Mouse (Mus musculus): ENCODE data around the gene Csnk1g2.
"Not testable (repeated sequence)": the region's sequence is repeated elsewhere in the genome, so short reads cannot be mapped to it uniquely, and the experiment has no call there.

Gene Csnk1g2

DNA sequence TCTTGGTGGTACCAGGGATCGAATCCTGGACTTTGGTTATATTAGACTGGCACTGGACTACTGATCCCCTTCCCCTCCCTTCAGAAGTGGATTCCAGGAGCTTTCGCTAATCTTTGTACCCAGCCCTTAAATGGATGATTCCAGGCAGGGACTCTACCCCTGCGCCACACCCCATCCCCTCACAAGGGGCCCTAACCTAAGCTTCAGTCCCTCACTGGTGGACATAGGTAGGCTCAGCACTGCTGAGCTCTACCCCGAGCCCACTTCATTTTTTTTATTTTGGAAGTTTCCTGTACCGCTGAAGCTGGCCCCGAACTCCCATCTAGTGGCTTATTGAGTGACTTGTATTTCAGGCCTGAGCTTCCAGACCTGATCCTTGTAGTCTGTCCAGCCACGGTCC, 19.3 kb upstream of the Csnk1g2 start:
- DNase-seq, result no peak

DNA sequence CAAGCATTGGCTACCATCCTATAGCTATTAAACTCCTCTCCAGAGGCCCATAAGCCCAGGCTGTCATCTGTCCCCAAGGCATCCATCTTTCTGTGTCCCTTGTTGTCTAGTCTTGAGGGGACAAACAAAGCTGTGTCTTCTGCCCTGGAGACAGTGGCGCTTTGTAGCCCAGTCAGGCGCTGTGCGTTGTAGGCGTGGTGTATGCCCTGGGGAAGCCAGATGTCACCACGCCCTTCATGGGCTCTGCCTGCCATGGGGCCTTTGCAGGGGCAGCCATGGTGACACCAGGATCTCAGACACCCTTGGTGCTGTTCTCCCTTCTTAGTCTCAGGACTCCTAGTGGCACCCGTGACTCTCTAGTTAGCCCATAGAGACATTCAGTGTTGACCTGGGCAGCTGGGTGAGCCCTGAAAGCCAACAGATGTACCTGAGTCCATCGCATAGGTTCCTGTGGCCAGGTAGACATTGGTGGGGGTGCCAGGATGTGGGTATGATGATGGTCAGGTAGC, 18.6 kb upstream of the Csnk1g2 start:
- no peak for DNase-seq

DNA sequence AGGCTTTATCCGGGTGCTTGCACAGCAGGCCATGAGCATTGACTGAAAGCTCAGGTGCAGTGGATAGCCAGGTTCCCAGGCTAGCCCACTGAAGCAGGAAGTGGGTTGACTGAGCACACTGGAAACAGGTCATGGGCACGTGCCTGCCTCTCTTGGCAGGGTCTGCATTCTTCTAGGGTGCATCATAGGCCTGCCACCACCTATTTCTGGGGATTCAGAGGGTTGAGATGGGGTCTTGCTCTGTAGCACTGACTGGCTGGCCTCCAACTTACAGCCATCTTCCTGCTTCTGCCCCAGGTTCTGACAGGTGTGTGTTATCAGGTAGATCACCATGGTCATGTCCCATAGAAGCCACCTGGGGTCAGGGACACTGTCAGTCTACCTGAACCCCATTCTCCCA, 17.6 kb upstream of the Csnk1g2 start:
- DNase-seq, result no peak

DNA sequence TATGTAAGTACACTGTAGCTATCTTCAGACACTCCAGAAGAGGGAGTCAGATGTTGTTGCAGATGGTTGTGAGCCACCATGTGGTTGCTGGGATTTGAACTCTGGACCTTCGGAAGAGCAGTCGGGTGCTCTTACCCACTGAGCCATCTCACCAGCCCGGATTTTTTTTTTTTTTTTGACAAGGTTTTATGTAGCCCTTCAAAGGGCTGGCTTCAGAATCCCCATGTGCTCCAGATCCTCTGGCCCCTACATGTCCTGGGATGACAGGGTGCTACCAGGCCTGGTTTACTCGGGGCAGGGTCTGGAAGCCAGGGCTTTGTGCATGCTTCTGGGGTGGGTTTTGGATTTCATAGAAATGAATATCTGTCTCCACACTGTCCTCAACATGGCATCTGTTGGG, 16.9 kb upstream of the Csnk1g2 start, which contains the start of gene Gm49322:
Gm49322 (plus strand) TSS at position 301 of the 400 bp plus-strand sequence.
- not testable (repeated sequence) for DNase-seq

DNA sequence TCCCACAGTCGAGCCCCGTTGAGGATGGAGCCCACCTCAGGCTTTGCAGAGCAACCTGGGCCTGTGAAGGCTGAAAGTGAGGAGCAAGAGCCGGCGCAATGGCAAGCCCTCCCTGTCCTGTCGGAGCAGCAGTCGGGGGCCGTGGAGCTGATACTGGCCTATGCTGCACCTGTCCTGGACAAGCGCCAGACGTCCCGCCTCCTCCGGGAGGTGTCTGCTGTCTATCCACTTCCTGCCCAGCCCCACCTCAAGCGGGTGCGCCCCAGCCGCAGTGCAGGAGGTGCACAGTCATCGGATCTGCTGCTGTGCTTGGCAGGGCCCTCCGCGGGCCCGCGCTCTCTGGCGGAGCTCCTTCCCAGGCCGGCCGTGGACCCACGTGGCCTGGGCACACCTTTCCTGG, 16.3 kb upstream of the Csnk1g2 start:
- peak; percentile 70 for DNase-seq

DNA sequence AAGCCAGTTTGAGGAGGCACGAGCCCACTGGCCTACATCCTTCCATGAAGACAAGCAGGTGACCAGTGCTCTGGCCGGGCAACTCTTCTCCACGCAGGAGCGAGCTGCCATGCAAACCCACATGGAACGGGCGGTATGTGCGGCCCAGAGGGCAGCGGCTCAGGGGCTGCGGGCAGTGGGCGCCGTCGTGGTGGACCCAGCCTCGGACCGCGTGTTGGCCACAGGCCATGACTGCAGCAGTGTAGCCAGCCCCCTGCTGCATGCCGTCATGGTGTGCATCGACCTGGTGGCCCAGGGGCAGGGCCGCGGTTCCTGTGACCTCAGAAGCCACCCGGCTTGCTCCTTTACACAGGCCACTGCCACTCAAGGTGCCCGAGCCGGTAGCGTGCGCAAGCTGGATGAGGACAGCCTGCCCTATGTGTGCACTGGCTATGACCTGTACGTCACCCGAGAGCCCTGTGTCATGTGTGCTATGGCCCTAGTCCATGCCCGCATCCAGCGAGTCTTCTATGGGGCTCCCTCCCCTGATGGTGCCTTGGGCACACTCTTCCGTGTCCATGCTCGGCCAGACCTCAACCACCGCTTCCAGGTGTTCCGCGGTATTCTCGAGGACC, 15.8 kb upstream of the Csnk1g2 start:
- DNase-seq, result no peak

DNA sequence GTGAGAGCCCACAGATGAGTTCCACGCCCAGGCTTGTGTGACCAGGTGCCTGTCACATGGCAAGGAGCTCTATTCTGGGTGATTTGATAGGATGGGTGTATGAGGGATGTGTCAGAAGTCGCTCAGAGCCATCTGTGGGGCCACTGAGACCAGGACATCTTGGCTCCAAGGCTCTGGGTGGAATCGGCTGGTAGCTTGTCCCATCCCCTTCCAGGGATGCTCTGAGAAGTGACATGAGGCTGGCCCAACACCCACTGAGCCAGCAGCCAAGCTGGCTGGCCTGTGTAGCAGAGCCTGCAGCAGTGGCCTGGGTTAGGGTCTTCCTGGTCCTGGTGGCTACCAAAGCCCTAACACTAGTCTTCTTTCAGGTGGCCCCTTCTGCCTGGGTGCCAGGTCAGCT, 14.2 kb upstream of the Csnk1g2 start:
- DNase-seq, result no peak

DNA sequence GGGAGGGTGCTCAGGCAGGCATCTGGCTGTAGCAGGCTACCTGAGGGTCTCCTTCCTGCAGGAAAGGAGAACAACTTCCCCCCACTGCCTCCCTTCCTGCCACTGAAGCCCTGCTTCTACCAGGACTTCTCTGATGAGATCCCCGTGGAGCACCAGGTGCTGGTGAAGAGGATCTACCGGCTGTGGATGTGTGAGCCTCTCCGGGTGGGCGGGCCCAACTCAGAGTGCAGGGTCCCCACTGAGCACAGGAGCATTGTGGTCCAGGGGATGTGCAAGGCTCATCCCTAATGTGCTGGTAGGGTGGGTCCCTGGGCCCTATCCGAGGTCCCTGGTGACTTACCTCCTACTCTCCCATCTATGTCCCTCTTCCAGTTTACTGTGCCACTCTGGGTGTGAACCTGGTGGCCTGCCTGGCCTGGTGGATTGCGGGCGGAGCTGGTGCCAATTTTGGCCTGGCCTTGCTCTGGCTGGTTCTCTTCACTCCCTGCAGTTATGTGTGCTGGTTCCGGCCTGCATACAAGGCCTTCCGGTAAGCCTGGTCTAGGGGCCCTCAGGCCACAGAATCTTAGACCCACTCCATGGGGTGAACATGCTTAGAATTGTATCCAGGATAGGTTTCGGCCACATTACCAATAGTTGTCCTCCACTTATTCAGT, 13.2 kb upstream of the Csnk1g2 start:
- no peak for DNase-seq

DNA sequence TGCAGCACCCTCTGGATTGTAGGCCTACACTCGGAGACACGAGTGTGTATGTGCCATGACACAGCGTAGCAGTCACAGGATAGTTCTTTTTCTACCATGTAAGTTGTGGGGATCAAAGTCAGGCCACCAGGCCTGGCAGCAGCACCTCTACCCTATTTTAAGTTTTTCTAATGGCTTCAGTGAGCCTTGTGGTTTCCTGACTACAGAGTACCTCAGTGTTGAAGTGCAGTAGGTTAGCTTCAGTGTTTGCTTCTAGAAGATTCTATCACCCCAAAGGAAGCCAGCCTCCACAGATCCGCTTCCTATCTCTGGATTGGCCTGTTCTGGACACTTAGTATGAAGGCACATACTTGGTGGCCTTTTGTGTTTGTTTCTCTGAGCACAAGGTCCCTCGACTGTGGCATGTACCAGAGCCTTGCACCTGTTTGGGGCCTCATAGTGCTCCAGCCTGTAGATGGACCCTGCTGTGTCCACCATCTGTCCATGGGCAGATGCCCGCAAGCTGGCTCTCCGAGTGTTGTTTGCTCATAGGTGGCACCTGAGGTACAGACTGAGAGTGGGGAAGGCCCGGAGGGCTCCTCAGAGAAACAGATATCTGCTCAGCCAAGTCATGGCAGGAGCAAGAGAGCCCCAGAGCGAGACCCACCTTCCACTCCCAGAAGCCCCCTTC, 12.4 kb upstream of the Csnk1g2 start:
- DNase-seq, result no peak

DNA sequence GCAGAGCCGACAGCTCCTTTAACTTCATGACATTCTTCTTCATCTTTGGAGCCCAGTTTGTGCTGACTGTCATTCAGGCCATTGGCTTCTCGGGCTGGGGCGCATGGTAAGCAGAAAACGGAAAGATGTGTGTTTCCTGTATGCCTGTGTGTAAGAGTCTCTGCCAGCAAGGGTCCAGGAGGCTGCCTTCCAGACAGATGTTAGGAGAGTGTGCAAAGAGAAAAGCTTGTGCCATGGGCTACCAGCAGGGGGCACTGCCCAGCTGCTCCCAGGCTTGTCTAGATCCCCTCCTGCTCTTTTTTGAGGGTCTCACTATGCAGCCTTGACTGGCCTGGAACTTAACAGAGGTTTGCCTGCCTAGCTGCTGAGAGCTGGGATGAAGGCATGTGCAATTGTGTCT, 11.6 kb upstream of the Csnk1g2 start:
- peak; percentile 87 for DNase-seq

DNA sequence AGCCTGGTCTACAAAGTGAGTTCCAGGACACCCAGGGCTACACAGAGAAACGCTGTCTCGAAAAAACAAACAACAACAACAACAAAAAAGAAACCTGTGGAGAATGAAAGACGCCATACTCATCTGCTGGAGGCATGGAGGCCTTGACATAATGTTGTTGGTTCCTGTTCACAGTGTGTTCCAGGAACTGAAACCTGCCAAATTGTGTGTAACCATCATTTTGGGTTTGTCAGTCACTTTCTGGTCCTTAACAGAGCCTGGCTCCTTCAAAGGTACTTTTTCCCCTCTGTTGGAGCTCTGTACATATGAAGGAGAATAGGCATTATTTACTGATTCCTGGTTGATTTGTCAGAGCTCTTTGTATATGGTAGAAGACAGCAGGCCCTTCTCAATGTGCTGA, 10.7 kb upstream of the Csnk1g2 start:
- DNase-seq, result no peak

DNA sequence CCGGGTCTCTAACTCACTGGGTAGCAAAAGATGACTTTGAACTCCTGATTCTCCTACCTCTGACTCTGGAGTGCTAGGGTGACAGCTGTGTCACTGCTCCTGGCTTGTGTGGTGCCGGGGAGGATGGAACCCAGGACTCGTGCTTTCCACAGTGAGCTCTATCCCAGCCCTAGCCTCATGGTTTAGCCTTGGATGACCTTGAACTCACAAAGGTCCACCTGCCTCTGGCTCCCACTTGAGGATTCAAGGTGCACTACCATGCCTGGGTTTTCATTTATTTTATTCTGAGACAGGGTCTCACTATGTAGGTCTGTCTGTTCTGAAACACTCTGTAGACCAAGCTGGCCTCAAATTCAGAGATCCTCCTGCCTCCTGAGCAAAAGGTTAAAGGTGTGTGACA, 8.8 kb upstream of the Csnk1g2 start:
- no peak for DNase-seq

DNA sequence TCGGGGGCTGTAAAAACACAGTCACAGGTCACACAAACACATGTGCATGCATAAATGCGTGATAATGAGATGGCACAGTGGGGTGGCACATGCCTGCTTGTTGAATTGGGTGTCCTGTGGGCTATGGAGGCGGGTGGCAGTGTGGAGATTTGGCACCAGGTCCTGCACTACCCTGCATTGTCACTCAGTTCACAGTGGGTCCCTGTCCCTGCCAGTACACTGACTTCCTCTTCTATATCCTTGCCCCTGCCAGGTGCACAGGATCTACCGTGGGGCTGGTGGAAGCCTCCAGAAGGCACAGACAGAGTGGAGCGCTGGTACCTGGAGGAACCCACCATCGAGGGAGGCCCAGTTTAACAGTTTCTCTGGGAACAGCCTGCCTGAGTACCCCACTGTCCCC, 8.3 kb upstream of the Csnk1g2 start:
- peak; percentile 52 for DNase-seq

DNA sequence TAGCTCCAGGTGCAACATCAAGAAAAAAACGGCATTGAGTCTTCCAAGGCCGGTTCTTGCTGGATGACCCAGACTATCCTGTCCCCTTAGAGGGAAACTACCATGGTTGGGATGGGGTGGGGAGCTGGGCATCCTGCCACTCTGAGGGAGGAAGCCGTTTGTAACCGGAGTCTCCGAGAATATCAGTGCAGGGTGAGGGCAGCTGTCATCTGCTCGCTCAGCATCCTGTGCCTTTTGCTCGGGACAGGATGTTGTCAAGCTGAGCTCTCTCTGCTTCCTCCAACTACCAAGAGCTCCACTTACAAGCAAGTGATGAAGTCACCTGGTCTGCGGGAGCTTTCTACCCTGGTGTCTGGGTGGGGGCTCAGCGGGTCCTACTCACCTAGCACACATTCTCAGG, 4.5 kb upstream of the Csnk1g2 start:
- DNase-seq, result peak; percentile 80

DNA sequence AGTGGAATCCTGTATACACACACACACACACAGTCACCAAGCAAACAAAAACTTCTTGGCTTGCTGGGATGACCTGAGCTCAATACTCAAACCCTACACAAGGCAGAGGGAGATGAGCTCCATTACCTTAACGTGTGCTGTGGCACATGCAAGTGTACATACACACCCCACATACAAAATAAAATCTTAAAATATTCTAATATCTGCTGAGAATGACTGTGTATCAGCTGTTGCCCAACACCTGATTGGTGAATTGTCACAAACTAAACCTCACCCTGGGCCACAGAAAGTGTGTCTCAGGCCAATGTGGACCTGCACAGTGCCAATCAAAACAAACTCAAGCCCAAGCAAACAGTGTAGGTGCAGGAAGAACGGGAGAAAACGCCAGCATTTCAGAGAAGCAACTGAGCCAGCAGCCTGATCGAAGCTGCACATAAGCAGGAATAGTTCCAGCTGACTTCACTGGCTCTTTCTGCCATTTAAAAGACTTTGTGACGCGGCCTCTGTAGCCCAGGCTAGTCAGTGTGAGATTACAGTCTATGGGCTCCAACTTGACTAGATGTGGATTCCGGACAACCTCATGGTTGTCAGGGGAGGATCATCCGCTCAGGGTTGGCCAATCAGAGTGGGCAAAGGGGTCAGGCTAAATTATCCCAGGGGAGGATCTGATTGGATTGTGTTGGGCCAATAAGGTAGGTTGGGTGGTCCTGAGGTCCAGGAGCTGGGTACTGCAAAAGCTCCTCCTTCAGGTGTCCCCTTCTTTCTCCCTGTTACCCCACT, 3.0 kb upstream of the Csnk1g2 start:
- no peak for DNase-seq

DNA sequence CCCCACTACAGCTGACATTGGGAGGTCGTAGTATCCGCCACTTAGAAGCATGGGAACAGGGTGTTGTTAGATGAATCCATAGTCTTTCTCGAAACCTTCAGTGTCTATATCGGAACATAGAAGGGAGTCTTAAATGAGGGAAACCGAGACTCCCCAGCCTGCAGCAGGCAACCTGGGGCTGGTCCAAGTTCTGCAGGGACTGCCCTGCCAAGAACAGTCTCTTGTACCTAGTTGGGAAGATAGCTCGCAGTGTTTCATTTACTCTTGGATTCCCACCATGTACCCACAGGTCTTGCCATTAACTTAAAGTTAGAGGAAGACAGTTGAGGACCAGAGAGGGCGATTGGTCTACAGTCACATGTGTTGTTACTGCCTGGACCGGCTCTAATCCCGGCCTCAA, 2.3 kb upstream of the Csnk1g2 start:
- no peak for DNase-seq

DNA sequence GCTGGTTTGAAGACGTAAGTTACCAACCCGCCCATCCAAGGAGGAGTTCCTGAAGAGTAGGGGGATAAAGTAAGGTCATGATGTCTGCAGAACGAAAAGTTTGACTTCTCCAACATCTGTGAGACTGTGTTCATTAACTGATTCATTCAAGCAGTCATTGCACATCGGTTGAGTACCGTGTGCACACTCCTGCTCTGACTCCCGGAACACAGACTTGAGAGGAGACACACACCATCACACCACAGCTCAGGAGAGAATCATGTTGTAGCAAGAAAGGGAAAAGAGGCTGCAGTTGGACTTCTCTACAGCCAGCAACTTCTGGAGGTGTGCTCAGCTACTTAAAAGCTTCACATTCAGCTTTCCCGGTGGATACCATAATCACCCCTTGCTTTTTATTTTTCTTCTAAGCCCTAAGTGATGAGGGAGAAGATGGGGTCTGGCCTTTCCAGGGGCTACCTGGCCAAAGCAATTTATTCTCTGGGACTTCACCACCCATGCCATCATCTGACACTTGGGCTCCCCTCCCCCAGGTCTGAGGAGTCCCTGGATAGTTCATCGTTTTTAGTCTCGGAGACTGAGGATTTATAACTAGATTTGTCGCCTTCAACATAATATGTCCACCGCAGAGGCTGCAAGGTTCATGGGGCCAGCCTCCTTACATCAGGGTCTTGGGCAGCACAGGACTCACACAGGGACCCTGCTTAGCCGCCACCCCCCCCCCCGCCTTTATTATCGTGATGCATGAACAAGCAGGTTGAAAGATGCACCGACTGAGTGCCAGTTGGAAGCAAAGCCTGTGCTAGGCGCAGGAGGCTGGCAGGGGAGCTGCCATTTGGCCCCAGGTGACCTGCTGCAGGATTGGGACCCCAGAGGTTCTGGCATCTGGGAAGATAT, 1.6 kb upstream of the Csnk1g2 start:
- DNase-seq, result peak; percentile 26

DNA sequence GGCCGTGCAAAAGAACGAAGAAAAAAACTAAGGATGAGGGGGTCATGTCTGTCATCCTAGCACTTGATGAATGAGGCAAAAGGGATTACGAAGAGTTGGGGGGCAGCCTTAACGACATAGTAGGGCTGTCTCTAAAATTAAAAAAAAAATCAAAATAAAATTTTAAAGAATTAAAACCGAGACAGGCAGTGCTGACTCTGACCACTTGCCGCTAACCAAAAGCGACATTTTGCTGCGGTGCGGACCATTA, 1.0 kb upstream of the Csnk1g2 start:
- no peak for DNase-seq

DNA sequence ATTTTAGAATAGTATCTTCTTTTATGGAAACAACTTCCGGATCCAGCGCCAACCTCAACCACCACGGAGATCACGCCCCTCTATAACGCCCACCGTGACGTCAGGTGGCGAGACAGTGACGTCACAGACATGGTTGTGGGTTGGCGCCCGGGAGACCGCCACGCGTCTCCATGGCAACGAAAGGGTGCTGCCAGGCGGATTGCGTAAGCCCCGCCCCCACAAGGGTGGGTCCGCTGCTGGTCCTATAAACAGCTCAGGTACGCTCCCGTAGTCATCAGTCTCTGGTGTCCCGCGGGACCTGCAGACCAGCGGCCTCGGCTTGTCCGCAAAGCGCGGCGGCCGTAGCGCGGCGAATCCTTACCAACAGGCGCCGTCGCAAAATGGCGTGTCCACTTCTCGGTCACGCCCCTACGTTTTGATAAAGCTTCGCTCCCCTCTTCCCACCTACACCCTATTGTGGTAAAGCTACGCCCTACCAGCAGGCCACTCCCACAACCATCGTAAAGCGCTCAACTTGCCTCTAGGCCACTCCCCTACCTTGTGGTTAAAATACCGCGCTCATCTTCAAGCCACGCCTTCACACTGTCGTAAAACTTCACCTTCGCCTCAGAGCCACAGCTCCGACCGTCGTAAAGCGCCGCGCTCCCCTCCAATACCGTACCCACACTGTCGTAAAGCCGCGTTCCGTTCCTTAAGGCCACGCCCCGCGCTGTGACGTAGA, 538 bp upstream of the Csnk1g2 start:
- peak; percentile 99 for DNase-seq

DNA sequence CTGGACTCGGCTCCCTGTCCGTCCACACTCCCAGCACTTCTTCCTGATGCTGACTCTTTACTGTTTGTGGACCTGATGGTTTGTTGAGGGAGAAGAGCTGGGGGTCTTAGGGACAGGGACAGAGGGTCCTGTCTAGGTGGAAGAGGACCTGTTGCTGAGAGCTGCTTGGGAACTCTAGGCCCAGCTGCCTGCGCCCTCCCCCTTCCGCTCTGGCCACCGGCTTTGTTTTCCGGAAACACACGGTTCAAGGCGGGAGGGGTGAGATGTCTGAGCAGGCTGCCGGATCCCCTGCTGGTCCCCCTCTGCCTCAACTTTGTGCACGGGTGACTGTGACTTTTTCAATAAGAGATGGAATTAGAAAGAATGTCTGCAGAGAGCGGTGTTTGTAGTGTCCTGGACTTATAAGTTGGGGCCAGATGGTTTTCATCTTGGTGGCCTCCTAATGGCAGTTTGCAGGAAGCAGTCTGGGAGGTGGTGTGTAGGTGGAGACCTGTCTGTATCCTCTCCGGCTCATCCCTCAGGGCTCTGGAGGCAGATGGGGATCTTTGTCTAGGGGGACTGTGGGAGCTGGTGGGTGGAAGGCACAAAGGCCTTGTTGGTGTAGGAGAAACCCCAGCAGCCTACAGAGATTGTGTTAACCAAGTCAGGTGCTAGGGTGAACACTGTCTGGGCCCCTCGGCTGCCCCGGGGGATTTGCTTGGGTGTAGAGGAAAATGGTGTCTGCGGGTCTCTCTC, 986 bp downstream of the Csnk1g2 start:
- DNase-seq, result peak; percentile 88

DNA sequence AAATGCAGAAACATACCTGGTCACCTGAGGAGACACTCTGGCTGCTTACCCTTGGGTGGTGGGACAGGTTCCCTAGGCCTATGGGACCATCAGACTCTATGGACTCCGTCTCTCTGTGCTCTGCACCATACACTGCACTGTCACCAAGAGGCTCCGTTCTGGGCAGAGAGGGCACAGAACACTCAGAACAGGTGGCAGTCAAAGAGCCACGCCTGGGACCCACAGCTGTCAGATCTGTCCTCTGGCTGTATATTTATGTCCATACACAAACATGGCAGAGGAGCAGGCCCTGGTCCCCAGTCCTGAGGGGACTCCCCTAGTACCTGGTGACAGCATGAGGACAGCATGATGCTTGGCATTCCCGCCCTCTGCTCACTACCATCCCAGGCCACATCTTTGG, 3.1 kb downstream of the Csnk1g2 start:
- no peak for DNase-seq

Data from thymus, postnatal 25 days (tissue).